12 mouse cellular contexts compared by ENCODE assay signal in genomic region chr15:21092824-21093223, GRCm38 (mm10).
"Had no signal": no experiment of that assay in that cellular context is flagged by ENCODE, and none has a peak within 500 bp of the region (broad histone marks: within the 10 kb centered on the region; RNA-seq: fewer than 3 reads in every experiment).

No protein-coding gene starts in this region.

- DNase-seq: retina, postnatal 1 day; right cerebral cortex, adult 18-20 months; right cerebral cortex, postnatal 14 days; right cerebral cortex, postnatal 25 days; right cerebral cortex, postnatal 4 days; spleen, adult 18-20 months; thymus, adult 18-20 months; thymus, adult 2 months; thymus, postnatal 14 days; thymus, postnatal 25 days; thymus, postnatal 36 days; thymus, postnatal 4 days had no signal
